Mouse (Mus musculus): ENCODE data around the gene Cacul1.
"Not testable (repeated sequence)": the region's sequence is repeated elsewhere in the genome, so short reads cannot be mapped to it uniquely, and the experiment has no call there.

The Cacul1 gene

DNA sequence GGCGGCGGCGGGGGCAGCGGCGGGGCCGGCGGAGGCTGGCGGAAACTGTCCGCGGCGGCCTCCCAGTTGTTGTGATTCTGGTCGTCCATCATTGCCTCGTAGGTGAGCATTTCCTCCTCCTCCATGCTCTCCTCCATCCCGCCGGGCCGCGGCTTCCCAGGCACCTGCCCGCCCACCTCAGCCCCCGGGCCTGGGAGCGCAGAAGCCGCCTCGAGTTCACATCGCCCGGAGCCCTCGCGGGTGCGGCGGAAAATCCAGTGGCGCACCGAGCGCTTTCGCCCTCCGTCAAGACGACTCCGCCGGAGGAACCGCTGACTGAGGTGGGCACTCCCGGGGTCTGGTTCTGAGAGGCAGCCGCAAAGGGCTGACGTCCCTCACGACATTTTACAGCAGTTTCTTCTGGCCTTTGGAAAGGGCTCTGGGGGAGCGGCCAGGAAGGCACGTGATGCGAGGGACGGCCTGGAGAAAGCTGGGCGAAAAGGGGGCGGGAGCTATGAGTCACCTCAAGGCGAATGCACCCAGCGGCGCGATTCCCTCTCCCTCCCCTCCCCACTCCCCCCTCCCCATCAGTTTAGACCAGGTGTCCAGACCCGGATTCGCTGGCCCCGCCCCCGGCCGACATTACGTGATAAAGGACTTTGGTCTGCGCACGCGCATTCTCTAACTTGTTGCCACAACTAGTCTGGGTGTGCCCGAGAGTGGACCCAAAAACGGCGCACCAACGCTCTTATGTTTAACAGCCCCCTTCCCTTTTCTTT lies at the start of gene Cacul1:
Cacul1 (minus strand) TSS at position 444 of the 758 bp plus-strand sequence.
- peak; percentile 87 to 89 for DNase-seq (ENCODE audit: low spot score in 2 of 2)

DNA sequence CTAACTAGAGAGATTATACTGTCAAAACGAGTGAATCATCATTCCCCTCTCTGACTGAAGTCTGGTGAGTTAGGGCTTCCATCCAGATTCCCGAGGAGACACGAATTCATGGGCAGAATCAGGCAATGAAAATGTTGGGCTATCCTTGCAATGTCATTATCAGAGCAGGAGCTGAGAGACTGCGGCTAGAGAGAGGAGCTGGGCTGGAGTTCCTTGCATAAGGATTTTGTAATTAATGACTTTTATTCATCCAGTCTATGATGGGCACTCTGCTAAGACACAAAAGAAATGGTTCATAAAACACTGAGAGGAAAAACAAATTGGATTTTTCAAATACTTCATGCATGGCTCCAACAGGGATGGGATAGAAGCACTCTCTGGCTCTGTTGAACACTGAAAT lies 38.6 kb upstream of the Cacul1 start:
- no peak for DNase-seq (ENCODE audit: low spot score in 2 of 2)

DNA sequence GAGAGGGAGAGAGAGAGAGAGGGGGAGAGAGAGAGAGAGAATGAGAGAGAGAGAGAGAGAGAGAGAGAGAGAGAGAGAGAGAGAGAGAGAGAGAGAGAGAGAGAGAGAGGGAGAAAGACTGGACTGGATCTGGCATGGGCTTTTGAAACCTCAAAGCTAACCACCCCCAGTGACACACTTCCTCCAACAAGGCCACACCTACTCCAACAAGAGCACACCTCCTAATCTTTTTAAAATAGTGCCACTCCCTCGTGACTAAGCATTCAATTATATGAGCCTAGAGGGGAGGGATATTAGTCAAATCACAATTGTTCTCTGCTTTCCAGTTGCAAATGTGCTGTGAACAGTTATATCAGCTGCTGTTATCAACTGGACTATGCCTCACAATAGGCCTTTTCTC lies 36.2 kb upstream of the Cacul1 start:
- DNase-seq (ENCODE audit: low spot score in 2 of 2): no peak

DNA sequence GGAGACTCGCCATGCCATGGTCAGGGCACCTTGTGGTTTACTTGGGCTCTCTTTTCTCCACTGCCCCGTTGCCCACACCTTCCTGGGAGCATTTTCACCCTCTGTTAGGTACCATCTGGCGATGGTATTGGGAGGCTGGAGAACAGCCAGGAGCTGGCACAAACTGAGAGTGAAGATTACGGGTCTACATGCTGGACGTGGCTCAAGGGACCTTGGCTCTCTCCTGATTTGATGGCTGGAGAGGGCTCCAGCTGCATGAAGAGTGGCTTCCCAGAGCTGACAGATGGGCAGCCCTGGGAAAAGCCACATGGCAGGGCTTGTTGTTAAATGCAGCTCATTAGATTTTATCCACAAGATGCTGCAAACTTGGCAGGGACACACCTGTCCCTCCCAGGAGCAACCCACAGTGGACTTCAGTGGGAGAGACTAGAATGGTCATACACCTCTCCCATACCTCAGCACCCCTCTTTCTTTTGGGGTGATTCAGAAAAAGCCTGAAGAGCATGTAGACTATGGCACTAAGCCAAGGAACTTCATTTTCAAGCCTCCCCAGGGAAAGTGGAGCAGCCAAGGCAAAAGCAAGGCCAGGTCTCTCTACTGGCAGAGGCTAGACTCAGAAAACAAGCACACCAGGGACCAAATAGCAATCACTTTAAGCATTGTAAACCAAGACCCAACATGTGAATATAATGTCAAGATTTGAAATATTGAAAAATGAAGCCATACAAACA lies 34.8 kb upstream of the Cacul1 start:
- no peak for DNase-seq (ENCODE audit: low spot score in 2 of 2)

DNA sequence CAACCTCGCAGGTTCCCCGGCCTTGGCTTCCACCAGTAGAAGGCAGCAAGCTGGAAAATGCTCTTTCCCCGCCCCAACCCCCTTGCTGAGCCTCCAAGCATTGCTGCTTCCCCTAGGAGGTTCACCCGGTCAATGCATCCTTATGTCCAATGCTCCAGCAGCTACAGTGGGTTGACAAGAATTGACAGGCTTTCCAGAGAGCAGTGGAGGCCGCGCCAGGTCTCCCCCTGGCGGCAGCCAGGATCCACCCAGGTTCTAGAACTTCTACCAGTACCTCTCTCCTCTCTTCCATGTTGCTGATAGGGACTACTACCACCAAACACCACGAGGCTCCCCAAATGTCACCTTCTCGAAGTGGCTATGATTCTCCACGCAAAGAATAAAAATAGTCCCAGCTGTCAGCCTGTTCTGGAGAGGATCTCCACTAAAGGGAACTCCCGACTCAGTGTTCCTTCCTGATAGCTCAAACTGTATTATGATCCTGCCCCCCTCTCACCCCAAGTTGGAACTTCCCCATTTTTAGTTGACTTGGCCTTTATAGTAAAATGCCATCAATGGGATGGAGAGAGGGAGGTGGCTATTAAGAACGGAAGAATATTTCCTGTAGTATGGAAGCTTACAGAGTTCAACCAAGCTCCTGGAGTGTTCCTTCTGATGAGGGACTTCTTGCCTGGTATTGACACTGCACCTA lies 30.8 kb upstream of the Cacul1 start:
- DNase-seq (ENCODE audit: low spot score in 2 of 2): peak in 1 of 2 experiments; percentile 5

DNA sequence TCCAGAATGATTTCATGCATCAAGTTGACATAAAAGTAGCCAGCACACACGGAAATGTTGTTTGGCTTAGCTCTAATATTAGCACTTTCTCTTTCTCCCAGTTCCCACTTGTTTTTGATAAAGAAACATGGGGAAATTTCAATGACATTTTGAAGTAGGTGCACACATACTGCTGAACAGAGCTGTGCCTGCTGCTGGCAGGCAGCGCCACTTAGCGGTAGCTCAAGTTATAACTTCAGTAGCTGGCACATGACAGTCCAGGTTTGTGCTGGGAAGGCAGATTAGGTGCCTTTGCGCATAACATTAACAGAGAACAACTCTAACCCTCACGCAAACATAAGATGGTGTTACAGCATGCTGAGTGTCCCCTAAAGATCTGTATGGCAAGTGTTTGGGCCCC lies 27.9 kb upstream of the Cacul1 start:
- peak in 1 of 2 experiments; percentile 37 for DNase-seq (ENCODE audit: low spot score in 2 of 2)

DNA sequence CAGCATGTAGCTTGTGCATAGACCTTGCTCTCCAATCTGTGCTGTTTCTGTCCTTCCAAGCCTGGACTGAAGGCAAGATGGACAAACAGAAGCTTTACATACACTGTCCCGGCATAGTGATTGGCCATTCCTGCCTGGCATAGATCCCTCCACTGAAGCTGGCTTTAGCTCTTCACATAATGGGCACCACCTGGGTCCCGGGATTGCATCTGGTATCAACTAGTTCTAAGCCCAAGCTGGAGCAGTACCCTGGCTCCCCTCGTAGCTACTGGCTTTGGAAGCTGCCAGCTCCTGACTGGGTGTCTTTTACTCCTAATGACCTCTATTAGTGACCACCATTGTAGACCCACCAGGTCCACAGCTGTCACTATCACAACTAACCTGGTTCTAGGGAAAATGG lies 22.8 kb upstream of the Cacul1 start:
- no peak for DNase-seq (ENCODE audit: low spot score in 2 of 2)

DNA sequence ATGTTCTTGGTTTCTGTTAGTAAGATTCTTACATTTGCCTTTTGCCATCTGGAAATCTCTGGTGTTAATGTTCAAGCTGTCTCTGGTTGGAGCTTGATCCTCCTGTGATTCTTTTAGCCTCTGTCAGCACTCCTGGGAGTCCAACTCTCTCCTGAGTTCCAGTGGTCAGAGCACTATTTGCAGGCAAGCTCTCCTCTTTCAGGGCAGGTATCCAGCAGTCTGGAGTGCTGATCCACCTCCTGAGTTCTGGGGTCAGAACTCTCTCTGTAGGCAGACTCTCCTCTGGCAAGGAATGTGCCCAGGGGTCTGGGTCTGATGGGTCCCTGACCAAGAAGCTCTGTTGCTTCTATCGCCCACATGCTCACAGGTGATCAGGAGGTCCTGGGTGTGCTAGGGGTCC lies 21.2 kb upstream of the Cacul1 start:
- DNase-seq (ENCODE audit: low spot score in 2 of 2): not testable (repeated sequence)

DNA sequence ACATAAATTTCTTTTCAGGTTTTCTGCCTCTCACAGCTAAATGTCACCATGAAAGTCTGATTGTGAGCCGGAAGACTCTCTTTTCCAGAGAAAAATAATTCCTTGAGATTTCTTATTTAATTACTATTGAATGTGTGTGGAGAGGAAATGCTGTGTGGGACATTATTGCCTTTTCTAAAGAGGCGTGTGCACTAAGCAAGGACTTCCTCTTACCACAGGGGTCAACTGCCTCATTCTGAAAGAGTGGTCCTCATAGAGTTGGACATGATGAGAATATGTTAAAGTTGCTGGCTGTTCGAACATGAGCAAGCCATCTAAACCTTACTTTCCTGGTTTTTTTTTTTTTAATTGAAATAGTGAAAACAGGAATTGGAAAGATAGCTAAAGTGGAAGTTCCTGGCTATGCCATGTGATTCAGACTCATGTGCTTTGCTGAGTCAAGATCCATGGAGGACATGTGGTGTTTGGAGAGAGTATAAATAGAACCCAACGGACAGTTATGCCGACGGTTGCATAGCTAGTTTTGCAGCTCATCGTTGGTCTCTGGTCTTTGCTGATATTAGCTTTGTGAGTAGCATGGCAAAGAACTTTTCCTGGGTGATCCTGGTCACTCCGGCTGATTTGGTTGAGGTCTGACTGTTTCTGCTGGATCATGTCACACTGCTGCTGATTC lies 17.3 kb upstream of the Cacul1 start:
- DNase-seq (ENCODE audit: low spot score in 2 of 2): no peak

DNA sequence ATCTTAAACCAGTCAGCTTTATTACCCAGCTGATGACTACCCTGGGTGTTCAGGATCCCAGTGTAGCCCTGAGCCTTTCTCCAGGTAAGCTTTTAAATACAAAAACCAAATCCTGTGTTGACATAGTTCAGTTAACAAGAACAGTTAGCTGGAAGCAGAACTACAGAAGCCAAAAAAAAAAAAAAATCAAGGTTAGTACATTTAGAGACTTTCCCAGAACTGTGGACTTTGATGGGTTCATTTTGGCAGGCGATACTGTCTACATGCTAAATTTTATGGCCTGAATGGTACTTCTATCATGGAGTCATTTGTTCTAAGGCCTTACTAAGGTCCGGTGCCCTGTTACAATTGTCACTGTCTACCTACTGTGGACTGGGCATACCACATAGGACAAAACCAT lies 8.8 kb upstream of the Cacul1 start:
- no peak for DNase-seq (ENCODE audit: low spot score in 2 of 2)

DNA sequence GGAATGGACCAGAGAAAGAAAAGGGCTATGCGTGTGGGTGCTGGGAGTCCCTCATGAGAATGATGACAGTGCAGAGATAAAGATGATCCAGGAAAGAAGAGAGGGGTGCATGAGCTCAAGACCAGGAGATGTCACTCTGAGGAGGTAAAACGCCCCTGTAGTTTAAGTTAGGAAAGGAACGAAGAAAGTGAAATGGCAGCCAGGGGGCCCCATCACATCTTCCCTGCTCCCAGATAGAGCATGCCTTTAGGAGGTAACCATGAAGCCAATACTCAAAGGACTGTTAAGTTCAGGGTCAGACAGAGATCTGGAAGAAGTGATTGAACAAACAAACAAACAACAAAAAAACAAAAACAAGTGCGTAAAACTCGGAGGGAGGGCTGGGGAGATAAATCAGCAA lies 5.8 kb upstream of the Cacul1 start:
- no peak for DNase-seq (ENCODE audit: low spot score in 2 of 2)

DNA sequence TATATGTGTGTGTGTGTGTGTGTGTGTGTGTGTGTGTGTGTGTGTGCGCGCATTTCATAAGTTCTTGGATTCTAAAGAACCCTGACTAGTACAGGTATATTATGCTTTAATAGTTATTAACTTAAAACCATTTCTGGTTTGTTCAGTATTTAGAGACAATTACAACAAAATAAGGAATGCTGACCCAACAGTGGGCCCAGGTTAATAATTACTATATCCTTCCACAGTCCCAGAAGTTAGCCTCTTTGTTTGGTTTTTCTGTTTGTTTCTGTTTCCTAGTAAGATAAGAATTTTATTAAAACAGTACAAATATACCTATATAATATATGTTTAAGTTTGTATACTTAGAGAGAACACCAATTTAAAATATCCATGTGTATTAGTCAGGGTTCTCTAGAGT lies 2.4 kb upstream of the Cacul1 start:
- DNase-seq (ENCODE audit: low spot score in 2 of 2): no peak

DNA sequence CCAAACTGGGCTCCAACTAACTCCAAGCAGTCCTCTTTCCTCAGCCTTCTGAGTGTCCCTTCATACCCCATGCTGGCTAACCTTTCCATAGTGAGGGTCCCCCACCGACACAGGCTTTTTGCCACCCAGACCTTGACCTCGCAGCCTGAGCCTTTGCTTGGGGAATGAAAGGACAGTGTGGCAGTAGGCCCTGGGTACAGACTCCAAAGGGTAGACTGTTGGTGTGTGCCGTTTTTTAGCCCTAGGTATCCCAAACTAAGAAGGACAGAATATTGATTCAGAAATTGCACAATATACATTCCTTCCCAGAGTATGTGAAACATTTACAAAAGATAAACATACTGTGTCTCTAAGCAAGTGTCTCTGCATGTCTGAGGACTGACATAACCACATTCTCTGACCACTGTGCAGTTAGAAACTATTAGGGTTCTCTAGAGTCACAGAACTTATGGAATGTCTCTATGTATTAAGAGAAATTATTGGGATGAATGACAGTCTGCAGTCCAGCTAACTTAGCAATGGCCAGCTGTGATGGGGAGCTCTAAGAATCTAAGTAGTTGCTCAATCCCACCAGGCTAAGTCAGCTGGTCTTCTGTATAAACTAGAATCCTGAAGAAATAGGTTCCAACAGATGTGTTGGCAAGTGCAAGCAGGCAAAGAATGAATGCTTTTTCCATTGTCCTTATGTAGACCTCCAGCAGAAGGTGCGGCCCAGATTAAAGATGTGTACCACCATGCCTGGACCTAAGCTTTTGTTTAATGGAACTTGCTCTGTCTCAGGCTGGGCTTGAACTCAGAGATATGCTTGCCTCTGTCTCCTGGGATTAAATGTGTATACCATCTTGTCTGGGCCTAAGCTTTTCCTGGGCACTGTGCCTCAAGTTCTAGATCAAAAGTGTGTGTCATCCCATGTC lies 809 bp upstream of the Cacul1 start:
- no peak for DNase-seq (ENCODE audit: low spot score in 2 of 2)

DNA sequence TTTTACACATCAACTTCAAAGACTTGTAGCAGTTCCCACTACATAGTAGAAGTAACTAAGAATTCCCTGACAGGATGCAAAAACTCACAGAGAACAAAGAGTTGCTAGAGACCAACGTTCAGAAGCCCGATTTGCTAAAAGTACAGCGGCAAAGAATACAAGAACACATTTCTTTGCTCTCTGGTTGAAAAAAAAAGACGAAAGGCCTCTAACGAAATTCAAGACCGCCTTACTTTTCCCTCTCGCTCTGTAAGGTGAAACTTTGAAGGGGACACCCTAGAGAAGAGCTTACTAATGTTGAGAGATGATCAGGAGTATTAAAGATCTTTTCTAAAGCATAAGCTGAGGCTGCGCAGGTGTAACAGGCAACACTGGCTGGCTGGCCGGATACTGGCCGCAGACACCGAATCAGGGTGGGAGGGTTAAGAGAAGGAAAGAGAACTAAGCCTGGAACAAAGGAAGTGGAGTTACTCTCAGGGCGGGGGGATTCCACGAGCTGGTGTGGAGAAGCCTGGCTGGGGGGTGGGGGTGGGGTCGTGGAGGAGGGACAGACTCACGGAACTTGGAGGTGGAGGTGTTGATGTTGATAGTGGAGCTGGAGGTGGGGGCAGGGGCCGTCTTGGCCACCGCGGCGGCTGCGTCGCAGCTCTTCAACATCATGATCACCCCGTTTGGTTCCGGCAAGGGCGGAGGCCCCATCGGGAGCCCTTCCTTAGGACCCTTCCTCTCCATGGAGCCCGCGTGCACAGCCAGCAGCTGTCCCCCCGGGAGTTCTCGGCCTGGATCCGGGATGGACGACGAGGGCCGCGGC lies 849 bp downstream of the Cacul1 start:
- DNase-seq (ENCODE audit: low spot score in 2 of 2): peak; percentile 16 to 31

DNA sequence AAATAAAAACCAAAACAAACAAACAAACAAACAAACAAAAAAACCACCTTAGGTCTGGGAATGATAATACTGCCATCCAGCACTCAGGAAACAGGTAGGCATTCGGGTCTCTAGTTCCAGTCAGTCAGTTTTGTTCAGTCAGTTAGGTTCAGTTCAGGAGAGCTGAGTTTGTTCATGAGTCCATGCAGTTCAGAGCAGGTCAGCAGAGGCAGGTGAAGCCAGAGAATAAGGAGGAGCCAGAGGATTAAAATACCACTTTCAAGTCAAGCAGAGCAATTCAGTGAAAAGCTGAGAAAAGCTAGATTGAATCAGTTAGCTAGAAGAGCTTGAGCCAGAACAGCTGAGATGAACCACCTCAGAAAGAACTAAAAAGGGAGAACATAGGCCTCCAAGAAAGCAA lies 4.1 kb downstream of the Cacul1 start:
- DNase-seq (ENCODE audit: low spot score in 2 of 2): no peak

DNA sequence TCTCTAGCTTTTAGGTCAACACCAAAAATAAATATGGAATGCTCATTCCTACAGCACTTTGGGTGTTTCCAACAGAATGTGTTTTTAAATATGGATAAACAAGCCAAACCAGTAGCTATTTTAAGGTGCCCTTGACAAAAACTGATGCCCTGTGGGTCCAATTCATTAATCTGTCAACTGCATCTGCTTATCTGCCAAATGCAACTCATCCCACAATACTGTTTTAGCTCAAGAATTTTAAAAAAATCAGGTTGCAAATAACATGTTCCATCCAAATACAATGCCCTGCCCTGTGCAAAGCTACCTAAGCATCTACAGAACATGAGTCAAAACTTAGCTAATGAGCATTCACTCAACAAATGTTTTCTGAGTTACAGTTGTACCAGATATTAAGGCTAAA lies 20.3 kb downstream of the Cacul1 start:
- no peak for DNase-seq (ENCODE audit: low spot score in 2 of 2)

DNA sequence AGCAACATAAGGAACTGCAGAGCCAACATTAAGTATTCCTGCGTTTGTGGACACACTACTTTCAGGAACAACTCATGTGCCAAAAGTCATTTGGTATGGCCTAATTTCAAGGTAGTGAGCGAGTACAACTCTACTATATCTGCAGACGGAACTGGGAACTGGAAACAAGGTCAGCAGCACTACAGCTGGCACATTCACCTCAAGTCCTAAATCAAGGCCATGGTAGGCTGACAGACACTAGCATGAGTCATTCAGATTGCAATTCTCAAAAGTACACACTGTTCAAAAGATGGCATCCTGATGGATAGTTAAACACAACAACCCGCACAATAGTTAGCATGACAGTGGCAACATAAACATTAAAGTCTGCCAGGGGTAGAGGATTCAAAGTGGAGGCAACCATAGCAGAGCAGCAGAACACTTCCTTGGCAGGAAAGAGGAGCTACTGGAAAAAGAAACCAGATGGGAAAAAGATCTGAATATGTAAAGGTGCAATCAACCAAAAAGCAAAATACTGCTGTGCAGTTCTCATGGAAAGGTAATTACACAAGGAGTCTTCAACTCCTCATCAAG lies 25.9 kb downstream of the Cacul1 start:
- no peak for DNase-seq (ENCODE audit: low spot score in 2 of 2)

DNA sequence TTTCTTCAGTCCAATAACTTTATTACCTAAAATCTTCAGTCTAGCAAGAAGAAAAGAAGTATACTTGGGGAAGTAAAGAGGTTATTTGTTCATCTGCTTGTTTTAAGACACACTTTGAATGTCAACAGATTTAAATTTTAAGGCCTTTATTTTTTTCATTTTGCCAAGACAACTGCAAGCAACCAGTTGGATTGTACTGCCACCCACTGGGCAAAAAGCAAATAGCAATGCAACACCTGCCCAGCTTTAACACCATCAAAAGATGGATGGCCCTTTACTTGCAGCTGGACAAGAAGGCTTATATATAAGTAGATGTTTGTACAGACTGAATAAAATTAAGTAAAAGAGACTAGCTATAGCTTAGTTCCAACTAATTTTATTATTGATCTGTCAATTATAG lies 27.3 kb downstream of the Cacul1 start:
- peak; percentile 7 to 49 for DNase-seq (ENCODE audit: low spot score in 2 of 2)

DNA sequence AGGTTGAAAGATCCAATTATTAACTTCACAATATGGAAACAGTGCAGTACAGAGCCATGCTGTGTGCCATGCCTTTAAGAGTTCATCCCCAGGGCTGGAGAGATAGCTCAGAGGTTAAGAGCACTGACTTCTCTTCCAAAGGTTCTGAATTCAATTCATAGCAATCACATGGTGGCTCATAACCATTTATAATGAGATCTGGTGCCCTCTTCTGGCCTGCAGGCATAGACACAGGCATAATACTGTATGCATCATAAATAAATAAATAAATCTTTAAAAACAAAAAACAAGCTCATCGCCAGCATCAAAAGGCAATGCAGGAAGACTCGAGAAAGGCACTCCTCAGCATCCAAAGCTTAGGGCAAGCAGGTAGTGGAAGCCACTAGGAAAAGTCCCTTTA lies 37.5 kb downstream of the Cacul1 start:
- DNase-seq (ENCODE audit: low spot score in 2 of 2): no peak

DNA sequence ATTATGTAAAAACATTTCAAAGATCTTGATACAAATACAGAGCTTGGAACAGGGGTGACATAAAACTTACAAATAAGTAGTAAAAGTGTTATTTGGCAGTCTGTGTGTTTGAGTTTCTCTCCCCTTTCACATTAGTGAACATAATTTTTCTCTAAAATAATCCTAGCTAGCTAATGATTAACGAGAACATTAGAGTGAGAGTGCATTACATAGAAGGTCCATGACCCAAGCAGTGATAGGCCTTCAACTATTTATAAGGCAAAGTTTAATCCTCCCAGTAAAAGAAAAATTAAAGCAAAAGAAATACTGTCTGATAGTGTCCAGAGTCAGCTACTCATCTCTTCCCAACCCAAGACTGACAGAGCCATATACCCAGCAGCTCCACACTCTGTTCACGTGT lies 48.9 kb downstream of the Cacul1 start:
- no peak for DNase-seq (ENCODE audit: low spot score in 2 of 2)

Measured in thymus, postnatal 10 days (tissue).